Mouse (Mus musculus) midbrain, embryonic 14.5 days (tissue): ENCODE measurements at regions not wholly inside any gene's neighbourhood (a gene's known extent, or its start where the extent isn't known, plus 50 kb on each side); places are given as distances from the start of the nearest gene placed in this dataset.
A peak's percentile ranks its signal among the peaks of the same experiment; 100 is the strongest.

ENCODE experiments used
- ATAC-seq: fragments of 200-750 bp; cut with Nextera tagmentation; 2 replicates; pipeline ENCODE4 v1.8.0; 2017; ENCODE audit warnings: moderate number of reproducible peaks, moderate library complexity; ENCODE audit not compliant: low FRiP score, low TSS enrichment
- DNase-seq: peaks from one replicate; pipeline ENCODE4 v3.0.0-alpha.2; 2015
- H3K27ac ChIP-seq: fragments of 300-500 bp; sonication (generic); replicated peaks from 2 replicates; pipeline ENCODE4 v1.5.1; 2014; ENCODE audit warnings: mild to moderate bottlenecking, low read depth, low read length, moderate library complexity
- H3K27me3 ChIP-seq: fragments of 300-500 bp; sonication (generic); 2 replicates; pipeline ENCODE4 v1.6.1; 2014; ENCODE audit warnings: low read length, control low read depth, mixed read lengths; ENCODE audit not compliant: control insufficient read depth, insufficient read depth
- H3K36me3 ChIP-seq: fragments of 300-500 bp; sonication (generic); 2 replicates; pipeline ENCODE4 v1.6.1; 2014; ENCODE audit warnings: low read length, control low read depth; ENCODE audit not compliant: control insufficient read depth, insufficient read depth
- H3K4me1 ChIP-seq: fragments of 300-500 bp; sonication (generic); 2 replicates; pipeline ENCODE4 v1.6.1; 2014; ENCODE audit warnings: mild to moderate bottlenecking, antibody characterized with exemption, low read length, control low read depth; ENCODE audit not compliant: control insufficient read depth, insufficient read depth
- H3K4me2 ChIP-seq: fragments of 300-500 bp; sonication (generic); 2 replicates; pipeline ENCODE4 v1.6.1; 2014; ENCODE audit warnings: mild to moderate bottlenecking, low read length, moderate library complexity
- H3K4me3 ChIP-seq: fragments of 300-500 bp; sonication (generic); replicated peaks from 2 replicates; pipeline ENCODE4 v1.5.1; 2014; ENCODE audit warnings: low read depth, low read length
- H3K9ac ChIP-seq: fragments of 300-500 bp; sonication (generic); replicated peaks from 2 replicates; pipeline ENCODE4 v1.6.1; 2014; ENCODE audit warnings: mild to moderate bottlenecking, low read length, moderate library complexity
- H3K9me3 ChIP-seq: fragments of 300-500 bp; sonication (generic); 2 replicates; pipeline ENCODE4 v1.6.1; 2016; ENCODE audit warnings: low read length, control low read depth, mixed read lengths; ENCODE audit not compliant: control insufficient read depth
- WGBS: fragments of 180-500 bp; shearing (Covaris S2); extraction: QIAGEN DNeasy Blood & Tissue Kit; methylation state at CpG from one replicate; pipeline ENCODE4 v1.1.7; 2014; 5-methylcytosine and 5-hydroxymethylcytosine counted together

GRCm38 (mm10) chr2:167786951-167787350 lies 97.3 kb upstream of the Tmem189 start:
- Histone ChIP-seq H3K4me2 (no peak overlapping the region), H3K4me3 (no peak overlapping the region), H3K27ac (no peak overlapping the region), H3K27me3 (no peaks in the 10 kb centered on the region), H3K9ac (no peak overlapping the region), H3K9me3 (no peaks in the 10 kb centered on the region), H3K4me1 (no peaks in the 10 kb centered on the region), H3K36me3 (no peaks in the 10 kb centered on the region)
- WGBS = 94% methylated on average over 5 of the region's 5 CpGs
- no peak for ATAC-seq
- no peak for DNase-seq

GRCm38 (mm10) chr2:167784353-167784752 lies 94.7 kb upstream of the Tmem189 start:
- 89% methylated on average over 13 of the region's 13 CpGs for WGBS
- no peak overlapping the region for H3K4me3 ChIP-seq
- DNase-seq = no peak

GRCm38 (mm10) chr2:167783374-167783773 lies 93.8 kb upstream of the Tmem189 start:
- Histone ChIP-seq H3K9me3 (no peaks in the 10 kb centered on the region), H3K27ac (no peak overlapping the region), H3K36me3 (no peaks in the 10 kb centered on the region), H3K27me3 (no peaks in the 10 kb centered on the region), H3K4me3 (no peak overlapping the region), H3K4me2 (no peak overlapping the region), H3K4me1 (no peaks in the 10 kb centered on the region), H3K9ac (no peak overlapping the region)
- ATAC-seq = no peak
- DNase-seq = no peak
- WGBS = 86% methylated on average over 3 of the region's 3 CpGs

More at GRCm38 (mm10) chr2:167784353-167784752, 94.7 kb upstream of the Tmem189 start:
- no peaks in the 10 kb centered on the region for H3K27me3 ChIP-seq
- H3K36me3 ChIP-seq = no peaks in the 10 kb centered on the region
- H3K27ac ChIP-seq = no peak overlapping the region
- no peaks in the 10 kb centered on the region for H3K9me3 ChIP-seq
- ATAC-seq = no peak
- H3K4me2 ChIP-seq = no peak overlapping the region
- no peak overlapping the region for H3K9ac ChIP-seq
- no peaks in the 10 kb centered on the region for H3K4me1 ChIP-seq

GRCm38 (mm10) chr2:167782231-167782999 lies 92.8 kb upstream of the Tmem189 start:
- no peak overlapping the region for H3K4me3 ChIP-seq
- H3K27ac ChIP-seq = no peak overlapping the region
- H3K27me3 ChIP-seq = no peaks in the 10 kb centered on the region
- no peak overlapping the region for H3K9ac ChIP-seq
- H3K36me3 ChIP-seq = no peaks in the 10 kb centered on the region
- 24% methylated on average over 27 of the region's 27 CpGs for whole genome bisulfite sequencing
- H3K4me2 ChIP-seq = no peak overlapping the region
- peaks cover 4% of the 10 kb centered on the region; the same call in 1 of the 2 replicates for H3K4me1 ChIP-seq
- H3K9me3 ChIP-seq = no peaks in the 10 kb centered on the region
- ATAC-seq = no peak
- no peak for DNase-seq

- 80% methylated on average over 13 of the region's 13 CpGs for WGBS
- H3K27me3 ChIP-seq = no peaks in the 10 kb centered on the region
- H3K4me3 ChIP-seq = no peak overlapping the region
- DNase-seq (no peak), ATAC-seq (no peak)
- H3K27ac ChIP-seq = no peak overlapping the region
- H3K36me3 ChIP-seq = no peaks in the 10 kb centered on the region
- H3K9ac ChIP-seq = no peak overlapping the region
- peaks cover 9% of the 10 kb centered on the region; the same call in 1 of the 2 replicates for H3K4me1 ChIP-seq
- no peaks in the 10 kb centered on the region for H3K9me3 ChIP-seq
- no peak overlapping the region for H3K4me2 ChIP-seq
Measured at GRCm38 (mm10) chr2:167781496-167781895, 91.9 kb upstream of the Tmem189 start.

GRCm38 (mm10) chr2:167778691-167779090 lies 89.1 kb upstream of the Tmem189 start:
- no peaks in the 10 kb centered on the region for H3K27me3 ChIP-seq
- H3K4me2 ChIP-seq = no peak overlapping the region
- no peak overlapping the region for H3K4me3 ChIP-seq
- no peak for DNase-seq
- H3K9ac ChIP-seq = no peak overlapping the region
- 69% methylated on average over 10 of the region's 10 CpGs for WGBS
- peaks cover 9% of the 10 kb centered on the region; the same call in 1 of the 2 replicates for H3K4me1 ChIP-seq
- no peaks in the 10 kb centered on the region for H3K36me3 ChIP-seq
- no peaks in the 10 kb centered on the region for H3K9me3 ChIP-seq
- no peak for ATAC-seq
- H3K27ac ChIP-seq = no peak overlapping the region

GRCm38 (mm10) chr2:167778271-167778670 lies 88.6 kb upstream of the Tmem189 start:
- WGBS = 63% methylated on average over 4 of the region's 4 CpGs
- Histone ChIP-seq H3K4me1 (peaks cover 9% of the 10 kb centered on the region; the same call in 1 of the 2 replicates), H3K4me2 (peak overlapping the region; percentile 86), H3K9me3 (no peaks in the 10 kb centered on the region), H3K9ac (no peak overlapping the region), H3K36me3 (no peaks in the 10 kb centered on the region), H3K27ac (no peak overlapping the region), H3K4me3 (peak overlapping the region; percentile 47; the same call in 1 of the 2 replicates), H3K27me3 (no peaks in the 10 kb centered on the region)
- ATAC-seq (no peak), DNase-seq (no peak)

- Histone ChIP-seq H3K4me3 (peak overlapping the region; percentile 47), H3K9me3 (no peaks in the 10 kb centered on the region), H3K4me2 (peak overlapping the region; percentile 86), H3K27me3 (no peaks in the 10 kb centered on the region), H3K9ac (peak overlapping the region; percentile 60), H3K36me3 (no peaks in the 10 kb centered on the region), H3K27ac (0 out of 2 replicates have a peak overlapping the region, but pooled peaks have one; percentile 26), H3K4me1 (peaks cover 9% of the 10 kb centered on the region; the same call in 1 of the 2 replicates)
- peak; percentile 78 for ATAC-seq
- WGBS = 2% methylated on average over 33 of the region's 33 CpGs
- DNase-seq = peak; percentile 80
Measured at GRCm38 (mm10) chr2:167777331-167778085, 87.9 kb upstream of the Tmem189 start.
